Mouse (Mus musculus) C2C12 (cell line): Measurements from ENCODE around the gene Tecpr2. TPM values are rescaled to one million over a fixed set of nuclear protein-coding genes. Genes with fewer than 3 reads are reported as not detected.

Experiments used
- H3K27me3 ChIP-seq: one replicate; pipeline ENCODE4 v1.6.1; 2011; ENCODE audit not compliant: control insufficient read depth, insufficient read depth, insufficient read length
- H3K36me3 ChIP-seq: one replicate; pipeline ENCODE4 v1.6.1; 2011; ENCODE audit not compliant: control insufficient read depth, insufficient read depth
- H3K4me3 ChIP-seq: one replicate; pipeline ENCODE4 v1.5.1; 2011; ENCODE audit warnings: mild to moderate bottlenecking, control low read depth; ENCODE audit not compliant: poor library complexity, insufficient read depth, severe bottlenecking
- H3K79me2 ChIP-seq: one replicate; pipeline ENCODE4 v1.6.1; 2011; ENCODE audit not compliant: control insufficient read depth, insufficient read depth
- H3K79me3 ChIP-seq: one replicate; pipeline ENCODE4 v1.6.1; 2011; ENCODE audit warnings: low read depth, control low read depth
- H3ac ChIP-seq: one replicate; pipeline ENCODE3; 2011; ENCODE audit warnings: low read depth; ENCODE audit not compliant: control insufficient read depth, insufficient read length
- CEBPB ChIP-seq: IDR thresholded peaks from one replicate; pipeline ENCODE4 v1.6.1; 2011; ENCODE audit warnings: low read depth, mild to moderate bottlenecking, control low read depth, moderate library complexity
- CTCF ChIP-seq: IDR thresholded peaks from one replicate; pipeline ENCODE4 v1.5.1; 2011; ENCODE audit not compliant: control insufficient read depth, insufficient read depth, insufficient read length
- FOSL1 ChIP-seq: IDR thresholded peaks from one replicate; pipeline ENCODE4 v1.8.0; 2011; ENCODE audit warnings: mild to moderate bottlenecking, low read length; ENCODE audit not compliant: poor library complexity, insufficient read depth, severe bottlenecking
- MAX ChIP-seq: IDR thresholded peaks from one replicate; pipeline ENCODE4 v1.6.1; 2011; ENCODE audit warnings: mild to moderate bottlenecking, control low read depth
- MYOD1 ChIP-seq: IDR thresholded peaks from one replicate; pipeline ENCODE4 v1.6.1; 2011; ENCODE audit warnings: low read depth; ENCODE audit not compliant: control insufficient read depth, insufficient read length
- MYOG ChIP-seq: IDR thresholded peaks from one replicate; pipeline ENCODE4 v1.6.1; 2011; ENCODE audit not compliant: control insufficient read depth, insufficient read length; ENCODE audit errors: extremely low read depth
- USF1 ChIP-seq: IDR thresholded peaks from one replicate; pipeline ENCODE4 v1.6.1; 2011; ENCODE audit warnings: low read depth, mild to moderate bottlenecking, control low read depth, moderate library complexity
- long read RNA-seq, 2 experiments: library from polyadenylated mRNA; unstranded; transcript quantifications; one replicate each; pipeline ENCODE4 v2.0.0; 2019 to 2020
- polyA plus RNA-seq: library from polyadenylated mRNA; unstranded; fragments of >200 nt; fragmentation: generic; extraction: Trizol; gene quantifications from one replicate; pipeline ENCODE4 v1.2.1, GENCODE M21; 2012; ENCODE audit warnings: missing spikeins

Tecpr2 gene
- polyA plus RNA-seq: 3.4 TPM
- long read RNA-seq, experiment 1, partial matches to known transcripts: 1 of 3 reads
- long read RNA-seq, experiment 1, other reads (novel, unspliced or antisense): 2 of 3 reads
- long read RNA-seq, experiment 2, full-length matches to known transcripts: 4 of 14 reads
- long read RNA-seq, experiment 2, partial matches to known transcripts: 3 of 14 reads
- long read RNA-seq, experiment 2, other reads (novel, unspliced or antisense): 7 of 14 reads

DNA sequence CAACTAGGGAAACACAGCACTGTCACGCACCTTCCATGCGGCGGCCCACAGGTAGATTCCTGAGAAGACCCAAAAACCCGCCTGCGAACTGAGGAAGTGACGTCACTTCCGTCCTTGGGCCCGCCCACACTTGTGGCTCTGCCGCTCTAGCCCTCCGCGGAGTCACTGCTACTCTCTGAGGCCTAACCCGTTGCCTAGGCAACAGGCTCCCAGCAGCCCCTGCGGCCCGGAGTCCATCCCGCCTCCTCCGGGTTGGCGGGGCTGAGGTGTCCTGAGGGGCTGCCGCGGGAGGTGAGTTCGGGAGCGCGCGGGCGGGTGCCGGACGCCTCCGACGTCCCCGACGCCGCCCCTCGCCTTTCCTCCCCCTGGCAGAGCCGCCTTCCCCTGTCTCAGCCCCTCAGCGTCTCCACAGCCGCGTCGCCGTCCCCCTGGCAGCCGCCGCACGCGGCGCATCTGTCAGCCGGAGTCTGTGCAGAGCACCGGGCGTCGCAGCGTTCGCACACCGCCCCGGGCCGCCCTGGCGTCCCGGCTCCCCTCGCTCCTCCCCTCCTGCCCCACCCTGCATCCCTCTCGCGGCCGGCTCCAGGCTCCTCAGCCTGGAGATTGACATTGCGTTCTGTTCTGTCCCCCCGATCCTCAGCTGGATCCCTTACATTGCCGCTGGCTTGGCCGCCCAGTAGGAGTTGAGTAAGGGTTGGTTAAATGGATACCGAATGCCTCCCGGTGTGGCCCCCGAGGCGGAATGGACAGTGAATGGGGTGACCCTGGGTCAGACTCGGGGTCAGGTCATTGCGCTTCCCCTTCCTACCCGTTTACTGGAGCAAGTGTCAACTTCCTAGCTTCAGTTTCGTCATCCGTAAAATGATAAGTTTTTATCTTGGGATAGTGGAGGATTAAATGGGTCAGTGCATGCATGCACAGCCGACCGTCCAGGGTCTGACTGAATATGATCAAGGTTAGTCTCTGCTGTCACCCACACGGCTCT is at the start of gene Tecpr2, which contains the start of gene Cinp:
TSS of gene Tecpr2 (plus strand) at position 229 of the 985 bp plus-strand sequence.
TSS of gene Cinp (minus strand) at position 110 of the 985 bp plus-strand sequence.
- Histone ChIP-seq H3K79me2 (peaks cover 94% of the 10 kb centered on the region), H3K79me3 (peaks cover 47% of the 10 kb centered on the region), H3K36me3 (no peaks in the 10 kb centered on the region), H3ac (peak within 1 kb of the TSS; percentile 99), H3K4me3 (peak within 1 kb of the TSS; percentile 79), H3K27me3 (no peaks in the 10 kb centered on the region)
- TF ChIP-seq MYOD1 (no peak), USF1 (no peak), MAX (peak; percentile 15)

DNA sequence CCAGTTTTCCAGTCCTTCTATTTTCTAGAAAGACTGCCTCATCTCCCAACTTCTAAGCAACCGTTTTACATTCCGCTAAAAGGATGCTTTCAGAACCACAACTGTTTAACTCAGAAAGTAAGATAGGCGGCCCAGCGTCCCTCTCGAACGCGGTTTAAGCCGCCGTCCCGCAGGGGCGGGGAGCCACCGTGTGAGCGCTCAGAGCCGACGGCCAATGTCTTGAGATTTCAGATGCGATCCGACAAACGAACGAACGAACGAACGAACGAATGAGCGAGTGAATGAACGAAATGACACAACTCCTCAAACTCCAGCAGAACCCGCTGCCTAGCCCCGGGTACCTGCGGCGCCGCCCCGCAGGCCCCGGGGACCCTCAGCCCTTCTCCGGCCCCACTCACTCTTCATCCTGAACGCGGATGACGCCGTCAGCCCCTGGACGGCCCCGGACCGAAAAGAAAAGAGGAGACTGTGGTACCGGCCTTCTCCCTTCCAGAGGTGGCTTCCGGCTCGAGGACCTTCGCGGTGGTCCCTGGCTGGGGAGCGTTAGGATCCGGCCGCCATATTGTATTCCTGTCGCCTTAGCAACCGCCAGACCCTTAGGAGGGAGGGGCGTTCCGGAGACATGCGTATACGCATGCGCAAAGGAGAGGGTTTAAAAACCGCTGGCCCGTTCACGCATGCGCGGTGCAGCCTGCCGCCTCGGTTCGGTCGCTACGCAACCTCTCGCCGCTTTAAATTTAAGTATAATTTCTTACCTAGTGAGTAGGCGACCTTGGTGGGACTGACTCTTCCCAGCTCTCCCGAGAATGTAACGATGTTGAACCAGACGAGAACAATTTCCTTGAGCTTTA is 48.5 kb upstream of the Tecpr2 start, which contains the start of gene Mok:
TSS of gene Mok (minus strand) at position 592 of the 851 bp plus-strand sequence.
- TF ChIP-seq MAX (no peak), FOSL1 (no peak), CEBPB (no peak), CTCF (no peak), MYOD1 (no peak), MYOG (no peak), USF1 (no peak)
- H3ac ChIP-seq: peak within 1 kb of the TSS; percentile 46
- no peaks in the 10 kb centered on the region for H3K79me2 ChIP-seq
- peak within 1 kb of the TSS; percentile 82 for H3K4me3 ChIP-seq
- no peaks in the 10 kb centered on the region for H3K79me3 ChIP-seq
- H3K36me3 ChIP-seq: no peaks in the 10 kb centered on the region
- H3K27me3 ChIP-seq: no peaks in the 10 kb centered on the region

DNA sequence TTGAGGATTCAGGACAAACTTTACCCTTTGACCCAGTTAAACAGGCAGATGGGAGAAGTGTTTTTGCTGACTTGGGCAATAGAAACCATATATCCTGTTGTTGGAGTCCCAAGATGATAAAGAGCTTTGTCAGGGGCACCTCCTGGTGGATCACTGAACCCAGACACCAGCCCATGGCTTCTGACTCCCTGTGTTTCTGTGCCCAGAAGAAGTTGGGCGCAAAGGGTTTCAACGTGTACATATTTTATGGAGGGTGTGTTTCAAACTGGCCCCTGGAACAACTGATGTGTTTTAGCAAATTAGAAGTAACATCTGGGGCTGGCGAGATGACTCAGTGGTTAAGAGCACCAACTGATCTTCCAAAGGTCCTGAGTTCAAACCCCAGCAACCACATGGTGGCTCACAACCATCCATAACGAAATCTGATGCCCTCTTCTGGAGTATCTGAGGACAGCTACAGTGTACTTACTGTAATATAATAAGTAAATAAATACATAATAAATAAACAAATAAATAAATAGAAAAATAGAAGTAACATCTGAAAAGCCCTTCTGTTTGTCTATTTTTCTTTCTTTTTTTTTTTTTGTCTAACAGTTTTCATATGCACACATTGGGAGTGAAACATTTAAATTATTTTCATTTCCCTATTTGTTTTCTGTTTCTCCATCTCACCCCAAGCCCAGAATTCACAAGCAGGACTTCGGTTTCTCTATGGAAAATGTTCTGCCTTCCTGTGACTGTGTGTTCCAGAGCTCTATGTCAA is 47.2 kb upstream of the Tecpr2 start:
- Histone ChIP-seq H3K27me3 (no peaks in the 10 kb centered on the region), H3K36me3 (no peaks in the 10 kb centered on the region), H3K79me3 (no peaks in the 10 kb centered on the region), H3ac (no peak overlapping the region), H3K79me2 (no peaks in the 10 kb centered on the region), H3K4me3 (no peak overlapping the region)
- TF ChIP-seq USF1: no peak
- no peak for TF ChIP-seq MYOG
- TF ChIP-seq CTCF: no peak
- no peak for TF ChIP-seq CEBPB
- TF ChIP-seq MAX: no peak
- TF ChIP-seq MYOD1: no peak

DNA sequence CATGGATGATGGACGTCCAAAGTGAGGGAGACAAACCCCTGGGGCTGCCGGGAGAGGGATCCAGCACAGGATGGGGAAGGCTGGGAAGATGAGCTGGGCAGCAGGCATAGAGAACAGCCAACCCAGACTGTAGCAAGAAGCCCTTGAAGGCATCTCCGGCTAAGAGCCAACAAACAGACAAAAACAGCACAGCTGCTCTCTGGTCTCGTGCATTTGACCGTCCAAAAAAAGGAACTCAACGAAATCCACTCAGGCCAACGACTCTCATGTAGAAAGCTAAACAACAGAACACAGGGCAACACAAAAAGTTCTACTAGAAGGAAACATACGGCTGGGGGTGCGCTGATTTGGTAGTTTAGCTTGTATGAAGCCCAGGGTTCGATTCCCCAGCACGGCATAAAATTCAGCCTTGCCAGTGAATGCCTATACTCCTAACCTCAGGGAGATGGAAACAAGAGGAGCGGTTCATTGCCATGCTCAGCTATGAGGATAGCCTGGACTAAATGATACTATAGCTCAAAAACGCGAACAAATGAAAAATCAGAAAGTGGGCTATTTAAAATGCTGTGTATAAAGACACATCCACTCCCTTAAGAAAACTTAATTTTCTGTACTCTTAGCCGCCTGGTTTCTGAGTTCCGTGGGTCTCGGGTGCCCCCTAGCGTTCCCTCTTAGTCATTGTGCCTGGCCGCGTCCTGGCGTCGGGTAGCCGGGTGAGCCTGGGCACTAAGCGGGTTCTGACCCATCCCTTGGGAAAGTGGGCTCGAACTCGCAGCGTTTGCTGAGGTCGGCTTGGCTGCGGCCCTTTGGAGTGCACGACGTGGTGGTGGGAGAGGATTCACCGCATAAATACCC is 45.6 kb upstream of the Tecpr2 start:
- TF ChIP-seq MYOG (no peak), CTCF (peak; percentile 86), USF1 (no peak), CEBPB (no peak)
- no peaks in the 10 kb centered on the region for H3K79me2 ChIP-seq
- no peak overlapping the region for H3K4me3 ChIP-seq
- peak overlapping the region; percentile 51 for H3ac ChIP-seq
- no peaks in the 10 kb centered on the region for H3K79me3 ChIP-seq
- no peaks in the 10 kb centered on the region for H3K27me3 ChIP-seq
- H3K36me3 ChIP-seq: no peaks in the 10 kb centered on the region
